Mouse (Mus musculus): Measurements from ENCODE around the gene C1qtnf9. TPM values are rescaled to one million over a fixed set of nuclear protein-coding genes. Genes with fewer than 3 reads are reported as not detected.
A peak's percentile ranks its signal among the peaks of the same experiment; 100 is the strongest.

Gene C1qtnf9
- polyA plus RNA-seq, 1 experiment from 2014 or later, result 0.80 TPM

- no peak for ATAC-seq (ENCODE audit: insufficient number of reproducible peaks, insufficient read depth, low FRiP score, low TSS enrichment, low read depth)
- 60% methylated on average over 2 of the region's 2 CpGs for WGBS
- no peak overlapping the region for H3K4me3 ChIP-seq
- no peaks in the 10 kb centered on the region for H3K27me3 ChIP-seq
- H3K36me3 ChIP-seq, result peaks cover 14% of the 10 kb centered on the region
- H3K4me1 ChIP-seq, result 0 out of 2 replicates have a peak, but pooled peaks cover 5% of the 10 kb centered on the region
- H3K9ac ChIP-seq, result no peak overlapping the region
- no peak overlapping the region for H3K27ac ChIP-seq
- no peak overlapping the region for H3K4me2 ChIP-seq
- H3K9me3 ChIP-seq, result no peaks in the 10 kb centered on the region
These were observed 2.9 kb upstream of the C1qtnf9 start for GRCm38 (mm10) chr14:60765025-60765424.

DNA sequence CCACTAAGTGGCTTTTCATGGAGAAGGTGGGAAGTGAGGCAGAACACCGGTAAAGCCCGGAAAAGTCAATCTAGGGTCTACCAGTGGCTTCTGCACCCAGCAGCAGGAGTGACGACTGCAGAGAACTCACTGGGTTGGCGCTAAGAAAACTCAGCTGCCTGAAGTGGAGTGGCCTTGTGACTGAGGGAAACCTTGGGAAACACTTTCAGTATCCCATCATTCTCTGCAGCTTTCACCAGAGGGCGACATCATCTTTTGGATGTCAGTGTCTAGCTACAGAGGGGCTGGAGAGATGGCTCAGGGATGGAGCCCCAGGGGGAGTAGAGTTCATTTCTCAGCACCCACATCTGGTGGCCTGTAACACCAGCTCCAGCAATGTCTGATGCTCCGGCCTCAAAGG is 1.4 kb downstream of the C1qtnf9 start:
- no peaks in the 10 kb centered on the region for H3K9me3 ChIP-seq
- no peak overlapping the region for H3K4me2 ChIP-seq
- no peak overlapping the region for H3K27ac ChIP-seq
- 45% methylated on average over 6 of the region's 6 CpGs for WGBS
- H3K4me1 ChIP-seq, result peaks cover 5% of the 10 kb centered on the region; the same call in 1 of the 2 replicates
- H3K36me3 ChIP-seq, result no peaks in the 10 kb centered on the region
- H3K27me3 ChIP-seq, result no peaks in the 10 kb centered on the region
- H3K9ac ChIP-seq, result no peak overlapping the region
- no peak overlapping the region for H3K4me3 ChIP-seq
- no peak for ATAC-seq (ENCODE audit: insufficient number of reproducible peaks, insufficient read depth, low FRiP score, low TSS enrichment, low read depth)

- Histone ChIP-seq H3K4me2 (peak overlapping the region; percentile 60), H3K27ac (no peak overlapping the region), H3K27me3 (no peaks in the 10 kb centered on the region), H3K9me3 (no peaks in the 10 kb centered on the region), H3K4me3 (no peak overlapping the region), H3K36me3 (no peaks in the 10 kb centered on the region), H3K9ac (no peak overlapping the region), H3K4me1 (no peaks in the 10 kb centered on the region; the same call in 1 of the 2 replicates)
- no peak for ATAC-seq (ENCODE audit: insufficient number of reproducible peaks, insufficient read depth, low FRiP score, low TSS enrichment, low read depth)
- 78% methylated on average over 6 of the region's 6 CpGs for WGBS
These were observed 2.7 kb downstream of the C1qtnf9 start for GRCm38 (mm10) chr14:60770594-60770993.

DNA sequence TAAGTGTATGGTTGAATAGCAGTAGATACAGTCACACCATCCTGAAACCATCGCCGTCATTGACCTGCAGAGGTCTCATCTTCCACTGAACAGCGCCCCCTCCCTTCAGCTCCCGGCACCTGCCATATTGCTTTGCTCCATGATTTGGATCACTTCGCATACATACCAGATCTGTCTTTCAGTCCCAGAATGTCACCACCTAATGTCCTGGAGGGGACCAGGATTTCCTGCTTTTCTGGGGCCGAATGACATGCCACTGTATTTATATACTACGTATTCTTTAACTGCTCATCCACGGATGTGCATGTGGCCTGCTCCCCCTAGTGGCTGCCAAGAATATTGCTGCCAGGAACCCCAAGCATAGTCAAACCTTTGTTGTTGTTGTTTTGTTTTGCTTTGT is 3.1 kb downstream of the C1qtnf9 start:
- Histone ChIP-seq H3K4me3 (peak overlapping the region; percentile 39), H3K27ac (no peak overlapping the region), H3K4me1 (no peaks in the 10 kb centered on the region; the same call in 1 of the 2 replicates), H3K9ac (no peak overlapping the region), H3K27me3 (no peaks in the 10 kb centered on the region), H3K36me3 (no peaks in the 10 kb centered on the region), H3K9me3 (no peaks in the 10 kb centered on the region), H3K4me2 (peak overlapping the region; percentile 60)
- no peak for ATAC-seq (ENCODE audit: insufficient number of reproducible peaks, insufficient read depth, low FRiP score, low TSS enrichment, low read depth)
- 3% methylated on average over 8 of the region's 8 CpGs for WGBS

- no peaks in the 10 kb centered on the region for H3K27me3 ChIP-seq
- H3K27ac ChIP-seq, result no peak overlapping the region
- H3K36me3 ChIP-seq, result no peaks in the 10 kb centered on the region
- WGBS, result 78% methylated on average over 2 of the region's 2 CpGs
- no peaks in the 10 kb centered on the region for H3K9me3 ChIP-seq
- H3K4me2 ChIP-seq, result no peak overlapping the region
- H3K4me1 ChIP-seq, result no peaks in the 10 kb centered on the region; the same call in 1 of the 2 replicates
- ATAC-seq (ENCODE audit: insufficient number of reproducible peaks, insufficient read depth, low FRiP score, low TSS enrichment, low read depth), result no peak
- H3K4me3 ChIP-seq, result no peak overlapping the region
- no peak overlapping the region for H3K9ac ChIP-seq
These were observed 5.5 kb downstream of the C1qtnf9 start for GRCm38 (mm10) chr14:60773476-60773875.

- no peaks in the 10 kb centered on the region for H3K27me3 ChIP-seq
- H3K36me3 ChIP-seq, result no peaks in the 10 kb centered on the region
- H3K9me3 ChIP-seq, result no peaks in the 10 kb centered on the region
- no peak overlapping the region for H3K27ac ChIP-seq
- no peak overlapping the region for H3K9ac ChIP-seq
- ATAC-seq (ENCODE audit: insufficient number of reproducible peaks, insufficient read depth, low FRiP score, low TSS enrichment, low read depth), result no peak
- no peak overlapping the region for H3K4me2 ChIP-seq
- H3K4me3 ChIP-seq, result no peak overlapping the region
- 89% methylated on average over 8 of the region's 8 CpGs for WGBS
- no peaks in the 10 kb centered on the region for H3K4me1 ChIP-seq
These were observed 8.6 kb downstream of the C1qtnf9 start for GRCm38 (mm10) chr14:60776521-60776920.

DNA sequence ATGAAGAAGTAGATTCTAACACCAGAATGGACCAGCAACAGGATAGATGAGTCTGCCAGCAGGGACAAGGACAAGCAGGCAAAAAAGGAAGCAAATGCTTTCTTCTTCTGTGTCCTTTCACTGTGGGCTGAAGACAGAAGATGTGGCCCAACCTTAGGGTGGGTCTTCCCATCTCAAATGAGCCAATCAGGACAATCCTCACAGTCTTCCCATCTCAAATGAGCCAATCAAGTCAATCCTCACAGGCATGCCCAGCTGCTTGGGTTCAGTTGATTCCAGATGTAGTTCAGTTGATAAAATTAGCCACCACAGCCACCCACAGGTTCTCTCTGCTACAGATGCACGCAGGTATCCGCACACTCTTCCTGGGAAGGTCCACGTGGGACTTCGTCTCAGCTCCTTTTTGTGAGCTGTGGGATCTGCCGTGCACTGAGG is 9.6 kb downstream of the C1qtnf9 start:
- Histone ChIP-seq H3K9me3 (no peaks in the 10 kb centered on the region), H3K9ac (no peak overlapping the region), H3K36me3 (no peaks in the 10 kb centered on the region), H3K27ac (no peak overlapping the region), H3K4me1 (no peaks in the 10 kb centered on the region), H3K4me3 (no peak overlapping the region), H3K4me2 (no peak overlapping the region), H3K27me3 (0 out of 2 replicates have a peak, but pooled peaks cover 4% of the 10 kb centered on the region)
- 78% methylated on average over 5 of the region's 5 CpGs for WGBS
- no peak for ATAC-seq (ENCODE audit: insufficient number of reproducible peaks, insufficient read depth, low FRiP score, low TSS enrichment, low read depth)

- ATAC-seq (ENCODE audit: insufficient number of reproducible peaks, insufficient read depth, low FRiP score, low TSS enrichment, low read depth), result no peak
These were observed 11.3 kb downstream of the C1qtnf9 start for GRCm38 (mm10) chr14:60779198-60779597.

DNA sequence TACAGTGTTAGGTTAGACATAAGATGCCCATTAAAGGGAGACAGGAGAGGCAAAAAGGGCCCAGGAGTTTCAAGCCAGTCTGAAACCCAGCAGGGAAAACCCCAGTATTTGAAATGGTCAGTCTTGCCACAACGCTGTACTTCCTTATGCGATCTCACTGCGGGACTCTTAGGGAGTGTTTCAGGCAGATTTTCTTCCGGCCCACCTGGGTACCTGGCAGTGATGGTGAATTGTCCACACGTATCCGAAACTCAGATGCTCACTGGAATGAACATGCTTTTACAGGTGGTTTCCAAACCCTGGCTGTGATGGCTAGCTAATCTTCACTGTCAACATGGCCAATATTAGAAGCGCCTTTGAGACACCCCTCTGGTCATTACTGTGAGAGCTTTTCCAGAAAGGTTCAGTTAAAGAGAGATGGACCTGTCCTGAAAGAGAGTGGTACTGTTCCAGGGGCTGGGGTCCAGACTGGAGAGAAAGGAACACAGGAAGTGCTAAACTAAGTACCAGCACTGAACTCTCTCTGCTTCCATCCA is 14.3 kb downstream of the C1qtnf9 start:
- H3K4me3 ChIP-seq, result no peak overlapping the region
- H3K4me2 ChIP-seq, result no peak overlapping the region
- ATAC-seq (ENCODE audit: insufficient number of reproducible peaks, insufficient read depth, low FRiP score, low TSS enrichment, low read depth), result no peak
- no peak overlapping the region for H3K27ac ChIP-seq
- no peak overlapping the region for H3K9ac ChIP-seq
- WGBS, result 48% methylated on average over 7 of the region's 7 CpGs
- H3K4me1 ChIP-seq, result peaks cover 8% of the 10 kb centered on the region; the same call in 1 of the 2 replicates
- H3K27me3 ChIP-seq, result 0 out of 2 replicates have a peak, but pooled peaks cover 9% of the 10 kb centered on the region
- no peaks in the 10 kb centered on the region for H3K9me3 ChIP-seq
- H3K36me3 ChIP-seq, result no peaks in the 10 kb centered on the region; the same call in 1 of the 2 replicates

More at GRCm38 (mm10) chr14:60779198-60779597, 11.3 kb downstream of the C1qtnf9 start:
- Histone ChIP-seq H3K9me3 (no peaks in the 10 kb centered on the region), H3K27ac (no peak overlapping the region), H3K36me3 (no peaks in the 10 kb centered on the region), H3K4me3 (no peak overlapping the region), H3K4me1 (no peaks in the 10 kb centered on the region), H3K9ac (no peak overlapping the region), H3K4me2 (no peak overlapping the region), H3K27me3 (0 out of 2 replicates have a peak, but pooled peaks cover 9% of the 10 kb centered on the region)
- WGBS, result 88% methylated on average over 7 of the region's 7 CpGs

GRCm38 (mm10) chr14:60783196-60783595 is 15.3 kb downstream of the C1qtnf9 start:
- H3K4me1 ChIP-seq, result peaks cover 8% of the 10 kb centered on the region; the same call in 1 of the 2 replicates
- 0 out of 2 replicates have a peak, but pooled peaks cover 9% of the 10 kb centered on the region for H3K27me3 ChIP-seq
- H3K9ac ChIP-seq, result no peak overlapping the region
- no peak overlapping the region for H3K4me2 ChIP-seq
- H3K36me3 ChIP-seq, result peaks cover 6% of the 10 kb centered on the region
- no peak overlapping the region for H3K27ac ChIP-seq
- H3K9me3 ChIP-seq, result no peaks in the 10 kb centered on the region
- 48% methylated on average over 8 of the region's 8 CpGs for WGBS
- no peak overlapping the region for H3K4me3 ChIP-seq
- ATAC-seq (ENCODE audit: insufficient number of reproducible peaks, insufficient read depth, low FRiP score, low TSS enrichment, low read depth), result no peak

DNA sequence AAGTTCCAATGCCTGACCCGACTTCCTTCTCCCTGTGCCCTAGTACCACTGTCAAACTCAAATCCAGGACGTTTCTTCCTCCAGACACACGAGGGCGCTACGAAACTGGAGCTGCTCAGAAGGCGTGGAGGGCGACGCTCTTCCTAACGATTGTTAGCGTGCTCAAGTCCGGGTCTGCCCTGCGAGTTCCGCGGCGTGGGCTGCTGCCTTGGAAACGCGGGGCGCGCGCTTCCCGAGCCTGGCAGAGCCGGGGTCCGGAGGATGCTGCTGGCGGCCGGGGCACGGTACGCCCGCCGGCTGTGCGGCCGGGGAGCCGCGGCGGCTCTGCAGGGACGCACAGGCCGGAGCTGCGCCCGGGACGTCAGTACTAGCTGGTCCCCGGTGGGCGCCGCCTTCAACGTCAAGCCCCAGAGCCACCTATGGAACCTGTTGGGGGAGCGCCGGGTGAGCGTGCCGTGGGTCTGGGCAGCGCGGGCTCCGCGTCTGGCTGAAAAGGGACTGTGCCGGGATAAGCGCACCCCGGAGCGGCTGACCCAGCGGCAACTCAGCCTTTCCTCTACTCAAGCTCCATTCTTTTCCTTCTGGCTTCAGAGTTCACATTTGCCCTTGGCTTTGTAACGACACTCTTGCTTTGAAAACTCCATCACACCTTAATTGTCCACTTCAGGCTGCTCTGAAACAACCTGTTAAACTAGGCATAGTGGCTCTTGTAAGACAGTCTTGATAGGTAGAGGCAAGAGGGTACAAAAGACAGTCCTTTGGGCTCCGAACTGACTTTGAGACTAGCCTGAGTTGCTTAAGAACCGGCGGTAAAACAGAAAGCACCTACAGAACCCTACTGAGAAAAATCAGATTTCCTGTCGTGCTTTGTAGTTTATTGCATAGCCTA is 16.7 kb downstream of the C1qtnf9 start, which contains the start of gene Mipep:
Gene Mipep, plus strand, starts transcription at position 147 of the 889 bp plus-strand sequence.
- Histone ChIP-seq H3K27me3 (0 out of 2 replicates have a peak, but pooled peaks cover 9% of the 10 kb centered on the region), H3K4me3 (peak within 1 kb of the TSS; percentile 75), H3K9ac (peak within 1 kb of the TSS; percentile 76), H3K4me1 (peaks cover 8% of the 10 kb centered on the region; the same call in 1 of the 2 replicates), H3K36me3 (peaks cover 20% of the 10 kb centered on the region), H3K9me3 (no peaks in the 10 kb centered on the region), H3K4me2 (peak within 1 kb of the TSS; percentile 77), H3K27ac (0 out of 2 replicates have a peak within 1 kb of the TSS, but pooled peaks have one; percentile 7)
- WGBS, result under 1% methylated on average over 61 of the region's 61 CpGs
- ATAC-seq (ENCODE audit: insufficient number of reproducible peaks, insufficient read depth, low FRiP score, low TSS enrichment, low read depth), result peak; percentile 77
